Mouse (Mus musculus) brain, embryonic 14.5 days (tissue): ENCODE results near the gene Duxbl2.
"Not testable (repeated sequence)": the region's sequence is repeated elsewhere in the genome, so short reads cannot be mapped to it uniquely, and the experiment has no call there.

ENCODE experiments used
- CTCF ChIP-seq: fragments of 200-500 bp; IDR thresholded peaks from 2 replicates; pipeline ENCODE4 v1.5.1; 2012; ENCODE audit warnings: inconsistent platforms, mild to moderate bottlenecking, moderate library complexity, borderline replicate concordance; ENCODE audit not compliant: insufficient read depth, insufficient read length; ENCODE audit errors: extremely low read depth
- POLR2A ChIP-seq: fragments of 200-500 bp; IDR thresholded peaks from 2 replicates; pipeline ENCODE4 v1.6.1; 2012; ENCODE audit warnings: mild to moderate bottlenecking, inconsistent platforms, borderline replicate concordance; ENCODE audit not compliant: poor library complexity, insufficient read depth, insufficient read length, severe bottlenecking; ENCODE audit errors: extremely low read depth

- TF ChIP-seq POLR2A, CTCF: not testable (repeated sequence)
These were observed 28.9 kb downstream of the Duxbl2 start for GRCm38 (mm10) chr14:26147095-26147494.
